Mouse (Mus musculus) WW6 (cell line): ENCODE measurements around the gene Vti1a.
A peak's percentile ranks its signal among the peaks of the same experiment; 100 is the strongest.

Source experiments
- DNase-seq: peaks from one replicate; pipeline ENCODE4 v3.0.0-alpha.2; 2013; ENCODE audit warnings: low read depth, low spot score

Vti1a gene

GRCm38 (mm10) chr19:55620411-55621008, 304.4 kb downstream of the Vti1a start:
- no peak for DNase-seq

- no peak for DNase-seq
Measured at GRCm38 (mm10) chr19:55621011-55621625, 305.0 kb downstream of the Vti1a start.

DNA sequence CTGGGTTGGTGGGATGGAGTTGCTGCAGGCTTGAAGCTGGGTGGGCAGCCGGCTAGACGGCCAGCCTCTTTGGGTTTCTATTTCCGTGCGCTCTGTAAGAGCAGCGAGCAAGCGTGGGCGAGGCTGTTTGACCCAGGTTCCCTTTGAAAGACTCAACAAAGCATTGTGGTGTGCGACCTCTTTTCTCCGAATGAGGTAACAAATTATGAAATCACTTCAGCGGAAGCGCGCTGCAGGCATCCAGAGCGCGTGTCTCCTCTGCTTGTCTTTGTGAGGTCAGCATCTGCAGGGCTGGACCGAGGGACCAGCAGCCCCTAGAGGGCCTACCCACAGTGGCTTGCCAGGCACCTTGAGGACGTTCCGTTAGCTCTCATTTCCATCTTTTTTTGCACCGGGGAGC, 306.7 kb downstream of the Vti1a start:
- no peak for DNase-seq

DNA sequence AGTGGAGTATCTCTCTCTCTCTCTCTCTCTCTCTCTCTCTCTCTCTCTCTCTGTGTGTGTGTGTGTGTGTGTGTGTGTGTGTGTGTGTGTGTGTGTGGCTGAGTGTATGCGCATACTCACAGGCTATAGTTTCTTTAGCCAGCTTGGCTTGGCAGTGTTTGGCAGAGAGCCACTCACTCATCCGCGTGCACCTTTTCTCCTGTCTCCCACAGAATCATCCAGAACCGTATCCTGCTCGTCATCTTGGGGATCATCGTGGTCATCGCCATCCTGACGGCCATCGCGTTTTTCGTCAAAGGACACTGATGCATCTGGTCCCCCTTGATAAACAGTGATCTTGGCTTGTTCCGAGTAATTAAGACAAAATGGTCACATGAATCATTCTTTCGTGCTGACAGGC, 307.5 kb downstream of the Vti1a start:
- no peak for DNase-seq

DNA sequence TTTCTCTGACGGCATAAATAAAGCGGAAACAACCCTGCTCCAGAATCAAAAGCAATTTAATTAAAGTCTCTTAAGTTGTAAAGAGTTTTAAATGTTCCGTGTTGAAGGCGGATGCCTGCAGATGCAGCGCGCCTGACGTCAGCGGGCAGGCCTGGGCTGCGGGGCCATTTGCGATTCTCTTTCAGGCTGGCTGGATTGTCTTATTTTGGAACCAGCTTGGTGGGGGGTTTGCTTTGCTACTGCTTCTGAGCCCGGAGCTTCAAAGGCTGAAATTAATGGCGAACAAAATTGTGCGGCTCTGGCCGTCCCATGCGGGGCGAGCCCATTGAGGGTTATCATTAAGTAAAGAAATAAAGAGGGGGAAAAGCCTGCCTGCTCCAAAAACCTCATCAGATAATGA, 310.4 kb downstream of the Vti1a start:
- no peak for DNase-seq

DNA sequence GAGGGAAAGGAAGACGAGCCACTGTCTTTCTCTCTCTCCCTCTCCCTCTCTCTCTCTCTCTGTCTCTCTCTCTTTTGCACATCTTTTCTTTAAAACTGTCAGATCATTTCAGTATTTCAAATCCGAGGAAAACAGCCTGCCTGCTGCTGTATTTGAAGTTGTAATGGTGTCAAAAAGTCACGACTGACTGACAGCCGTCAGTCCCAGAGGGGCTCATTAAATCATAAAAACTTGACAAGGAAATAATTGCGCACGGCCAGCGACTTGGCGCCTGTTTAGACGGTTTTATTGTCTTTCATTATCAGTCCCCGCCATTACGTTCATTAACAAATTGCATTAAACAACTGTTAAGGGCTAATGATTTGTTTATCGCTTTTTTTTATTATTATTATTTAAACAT, 310.9 kb downstream of the Vti1a start:
- DNase-seq = no peak

GRCm38 (mm10) chr19:55635488-55635887, 319.4 kb downstream of the Vti1a start:
- DNase-seq = no peak

DNA sequence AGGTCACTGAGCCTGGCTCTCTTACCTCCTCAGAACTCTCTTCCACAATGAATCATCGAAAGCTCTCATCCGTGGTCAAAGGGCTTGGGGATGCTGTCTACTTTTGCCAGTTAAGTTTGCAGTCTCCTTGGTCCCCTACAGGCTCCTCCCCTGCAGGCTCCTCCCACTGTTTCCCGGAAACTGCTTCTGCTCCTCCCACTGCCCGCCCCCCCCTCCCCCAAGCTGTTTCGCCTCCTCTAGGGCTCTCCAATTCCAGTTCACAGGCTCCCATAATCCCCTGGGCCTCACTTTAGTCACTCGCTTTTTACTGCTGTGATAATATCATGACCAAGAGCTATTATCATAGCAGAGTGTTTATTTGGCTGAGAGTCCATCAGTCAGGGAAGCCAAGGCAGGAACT, 324.2 kb downstream of the Vti1a start:
- peak; percentile 18 for DNase-seq

GRCm38 (mm10) chr19:55641891-55642290, 325.8 kb downstream of the Vti1a start:
- DNase-seq = no peak

DNA sequence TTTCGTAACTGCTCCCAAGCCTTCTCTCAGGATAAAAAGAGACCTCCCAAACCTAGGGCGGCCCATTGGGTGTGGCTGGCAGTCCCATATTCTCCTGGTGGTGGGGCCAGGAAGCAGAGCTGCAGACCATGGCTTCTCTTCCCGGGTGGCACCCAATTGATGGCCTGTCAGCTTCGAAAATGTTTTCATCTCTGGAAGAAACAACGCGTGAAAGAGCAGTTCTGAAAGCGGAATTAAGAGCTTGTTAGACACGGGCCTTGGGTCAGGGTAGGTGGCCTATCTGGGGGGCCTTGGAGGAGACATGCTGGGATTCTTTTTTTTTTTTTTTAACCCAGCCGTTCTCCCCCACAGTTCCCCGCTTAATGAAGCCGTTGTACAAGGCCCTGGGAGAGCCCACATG, 326.3 kb downstream of the Vti1a start:
- no peak for DNase-seq

- DNase-seq = no peak
Measured at GRCm38 (mm10) chr19:55643288-55643901, 327.3 kb downstream of the Vti1a start.

DNA sequence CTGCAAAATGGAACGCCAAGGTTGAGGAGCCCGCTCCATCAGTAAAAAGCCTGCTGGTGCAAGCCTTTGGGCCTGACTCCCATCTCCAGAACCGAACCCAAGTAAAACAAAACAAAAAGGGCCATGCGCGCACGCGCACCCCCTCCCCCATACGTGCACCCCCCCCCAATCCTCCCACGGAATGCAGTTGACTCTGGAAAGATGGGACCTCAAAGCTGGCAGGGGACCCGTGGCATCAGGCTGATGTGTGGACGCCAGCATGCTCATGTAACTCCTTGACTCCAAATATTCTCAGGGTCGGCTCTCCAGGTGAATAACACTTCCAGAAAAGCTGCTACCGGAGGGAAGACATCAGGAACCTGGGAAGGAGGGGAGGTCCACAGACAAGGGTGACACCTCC, 327.8 kb downstream of the Vti1a start:
- no peak for DNase-seq

DNA sequence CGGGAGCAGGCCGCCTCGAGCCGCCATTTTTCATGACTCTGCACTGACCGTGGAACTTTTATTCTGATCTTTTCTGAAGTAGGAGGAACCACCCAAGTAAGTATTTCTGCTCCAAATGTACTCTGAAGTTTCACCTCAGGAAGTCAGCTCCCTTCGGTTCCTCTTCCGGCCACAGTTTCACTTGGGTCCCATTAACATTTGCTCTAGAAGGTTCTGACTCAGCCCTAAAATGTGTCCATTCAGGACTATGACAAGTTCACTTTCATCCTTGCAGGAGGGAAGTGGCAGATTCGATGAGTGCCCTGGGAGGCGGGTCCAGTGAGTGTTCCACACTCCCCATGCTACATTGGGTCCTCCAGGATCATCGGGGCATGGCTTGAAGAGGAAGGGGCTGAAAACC, 333.3 kb downstream of the Vti1a start:
- DNase-seq = no peak

DNA sequence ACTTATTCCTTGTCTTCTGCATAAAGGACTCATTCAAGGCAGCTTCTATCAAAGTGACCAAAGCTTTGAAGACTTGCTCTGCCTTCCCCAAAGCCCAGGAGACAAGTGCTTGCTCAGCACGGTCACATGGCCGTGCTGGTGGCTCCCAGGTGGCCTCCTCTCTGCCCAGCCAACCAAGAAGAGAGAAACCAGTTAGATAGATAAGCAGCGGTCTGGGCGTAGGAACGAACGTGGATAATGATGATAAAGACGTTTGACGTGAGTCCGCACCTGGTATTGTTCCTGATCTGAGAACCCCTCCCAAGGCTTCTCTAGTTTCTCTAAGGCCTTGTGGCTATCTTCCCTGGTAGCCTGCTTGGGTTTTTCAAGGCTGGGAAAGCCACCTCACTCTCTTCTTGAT, 334.9 kb downstream of the Vti1a start:
- no peak for DNase-seq

GRCm38 (mm10) chr19:55652693-55653265, 336.7 kb downstream of the Vti1a start:
- DNase-seq = no peak

GRCm38 (mm10) chr19:55660165-55660564, 344.1 kb downstream of the Vti1a start:
- no peak for DNase-seq

DNA sequence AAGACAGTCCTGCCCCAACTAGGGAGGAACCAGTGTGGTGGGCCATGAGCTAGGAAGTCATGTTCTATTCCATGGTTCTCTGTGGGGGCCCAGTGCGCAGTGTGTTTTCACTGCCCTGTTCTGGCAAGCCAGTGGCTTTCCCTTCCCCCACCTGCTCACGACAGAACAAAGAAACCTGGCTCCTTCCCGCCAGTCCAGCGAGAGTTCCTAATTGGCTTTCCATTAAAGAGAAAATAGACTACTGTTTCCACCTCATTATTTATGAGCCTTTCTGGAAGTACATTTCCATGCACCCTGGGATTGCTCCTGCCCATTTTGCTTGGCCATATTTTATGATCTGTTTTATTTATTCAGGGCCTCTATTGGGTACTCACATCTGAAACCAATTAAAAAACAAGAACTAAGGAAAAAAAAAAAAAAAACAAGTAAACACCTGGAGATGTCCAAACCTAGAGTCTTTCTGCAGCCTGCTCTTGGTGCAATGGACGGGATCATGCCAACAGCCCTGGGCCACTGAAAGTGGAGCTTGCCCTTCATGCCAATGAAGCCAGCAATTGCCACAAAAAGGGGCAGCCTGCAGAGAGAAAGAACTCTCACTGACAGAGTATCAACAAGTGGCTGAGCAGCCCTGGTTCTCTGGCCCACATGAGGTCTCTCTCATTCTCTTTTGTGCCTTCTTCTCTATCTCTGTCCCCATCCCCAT, 346.6 kb downstream of the Vti1a start:
- no peak for DNase-seq

- no peak for DNase-seq
Measured at GRCm38 (mm10) chr19:55667787-55668186, 351.7 kb downstream of the Vti1a start.

DNA sequence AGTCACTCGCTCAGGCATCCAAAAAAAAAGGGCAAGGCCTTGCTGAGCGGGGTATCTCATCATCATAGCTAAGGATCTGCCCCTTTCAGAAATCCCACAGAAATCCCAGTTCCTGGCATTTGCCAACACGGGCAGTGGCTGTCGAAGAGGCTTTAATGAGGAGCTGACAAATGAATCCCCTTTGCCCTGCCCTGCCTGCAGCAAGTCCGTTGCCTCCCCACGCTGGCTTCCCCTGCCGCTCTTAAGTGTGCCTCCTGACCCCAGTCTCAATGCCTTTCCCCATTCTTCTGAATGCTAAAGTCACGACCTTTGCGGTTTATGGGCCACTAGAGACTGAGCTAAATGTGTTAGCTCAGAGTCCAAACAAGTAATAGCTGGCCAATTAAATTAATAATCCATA, 352.8 kb downstream of the Vti1a start:
- no peak for DNase-seq
